Mouse (Mus musculus) small intestine, adult 10 weeks (tissue): Measurements from ENCODE around the gene Brip1. TPM values are rescaled to one million over a fixed set of nuclear protein-coding genes. Genes with fewer than 3 reads are reported as not detected.

Experiments
- polyA plus RNA-seq: library from polyadenylated mRNA; stranded (reverse); fragments of 350-450 nt; fragmentation: Illumina TruSeq; extraction: RNeasy Lipid Tissue Mini Kit (QIAGEN cat#74804); gene quantifications from one replicate; pipeline ENCODE4 v1.2.3, GENCODE M21; 2014; ENCODE audit warnings: low replicate concordance

Gene Brip1
- 6.1 TPM for polyA plus RNA-seq

GRCm38 (mm10) chr11:86201037-86201786 is at the start of gene Brip1:
Gene Brip1, minus strand, starts transcription at chr11:86201193.

Other genes with a start within 250 kb of the Brip1 start
- 18.1 TPM for gene Ints2, start 56.4 kb upstream of the Brip1 start, polyA plus RNA-seq
- 120 TPM for gene Med13, start 156.4 kb upstream of the Brip1 start, polyA plus RNA-seq